8 mouse cellular contexts compared by ENCODE assay signal in the genomic region with DNA sequence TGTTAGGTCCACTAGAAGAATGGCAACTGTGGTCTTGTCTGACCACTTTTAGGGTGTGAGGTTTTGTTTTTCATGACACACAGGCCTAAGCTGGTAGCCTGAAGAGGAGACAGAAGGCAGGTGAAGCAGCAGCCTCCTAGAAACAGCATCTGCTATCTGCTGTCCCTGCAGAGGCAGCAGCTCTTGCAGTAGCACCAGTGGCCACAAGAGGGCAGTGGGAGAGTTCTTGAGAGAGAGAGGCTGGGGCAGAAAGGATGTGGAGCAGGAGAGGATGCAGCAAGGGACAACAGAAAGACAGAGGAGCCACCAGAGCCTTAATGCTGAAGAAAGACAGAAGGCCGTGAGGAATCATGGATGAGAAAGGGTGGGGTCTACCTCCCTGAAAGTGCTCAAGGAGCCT.
DNase-seq lines count a peak whose midpoint lies in the region.

No protein-coding gene starts in this region.

- DNase-seq in CD4-positive helper T cell, adult 2 months (ENCODE audit: low read depth, low spot score), result peak; percentile 16
- peak; percentile 56 for DNase-seq in R1 (ENCODE audit: low read depth, low spot score)
- peak; percentile 75 to 87 for DNase-seq in cerebellum, postnatal 25 days
- DNase-seq in gastrocnemius, postnatal 25 days, result peak; percentile 9
- peak; percentile 55 to 67 for DNase-seq in layer of hippocampus, adult 8-10 months (ENCODE audit: low spot score in 2 of 2)
- DNase-seq in lung, postnatal 14 days, result peak; percentile 71
- DNase-seq in right cerebral cortex, postnatal 4 days, result peak; percentile 72
- peak; percentile 21 for DNase-seq in yolk sac, embryonic 10.5 days (ENCODE audit: low spot score)

Comparison
In these comparisons a context has a peak if more than half of its experiments do, and no peak if none do; other contexts are left out.
1. Peak in every context shown above with its lines: DNase-seq.
2. DNase-seq: peak in every context shown above with its lines; median percentile 81 in cerebellum, postnatal 25 days; 72 in right cerebral cortex, postnatal 4 days; 71 in lung, postnatal 14 days; 61 in layer of hippocampus, adult 8-10 months; 56 in R1; 21 in yolk sac, embryonic 10.5 days; 16 in CD4-positive helper T cell, adult 2 months; 9 in gastrocnemius, postnatal 25 days.